Mouse (Mus musculus) MEL (cell line): ENCODE measurements at regions not wholly inside any gene's neighbourhood (a gene's known extent, or its start where the extent isn't known, plus 50 kb on each side); places are given as distances from the start of the nearest gene placed in this dataset.

ENCODE experiments used
- CTCF ChIP-seq, 3 experiments: IDR thresholded peaks in 2 of 3; conservative IDR thresholded peaks in 1 of 3; 2 replicates each; pipeline ENCODE4 v1.5.1; 2011 to 2012; ENCODE audit warnings: low read length in 3 of 3, low read depth in 2 of 3, mild to moderate bottlenecking in 2 of 3, improper control_type of control experiment in 1 of 3, inconsistent platforms in 1 of 3, mixed read lengths in 1 of 3, moderate library complexity in 1 of 3; ENCODE audit not compliant: control insufficient read depth in 1 of 3, insufficient read depth in 1 of 3, poor library complexity in 1 of 3, severe bottlenecking in 1 of 3
- GABPA ChIP-seq: IDR thresholded peaks from 2 replicates; pipeline ENCODE4 v1.6.1; 2012; ENCODE audit warnings: low read depth, mild to moderate bottlenecking, inconsistent platforms, low read length, improper control_type of control experiment, moderate library complexity
- KAT2A ChIP-seq: conservative IDR thresholded peaks from 2 replicates; pipeline ENCODE4 v1.6.1; 2012; ENCODE audit warnings: low read depth, low read length, improper control_type of control experiment, inconsistent platforms
- POLR2A ChIP-seq, 2 experiments: IDR thresholded peaks; 2 replicates each; pipeline ENCODE4 v1.6.1; 2011 to 2012; ENCODE audit warnings: low read length in 2 of 2, mild to moderate bottlenecking in 2 of 2, control low read depth in 1 of 2, improper control_type of control experiment in 1 of 2, low read depth in 1 of 2, moderate library complexity in 1 of 2; ENCODE audit not compliant: control insufficient read depth in 1 of 2, insufficient read depth in 1 of 2, poor library complexity in 1 of 2
- UBTF ChIP-seq: IDR thresholded peaks from 2 replicates; pipeline ENCODE4 v1.6.1; 2012; ENCODE audit warnings: low read depth, mild to moderate bottlenecking, inconsistent platforms, low read length, improper control_type of control experiment, moderate library complexity, borderline replicate concordance; ENCODE audit not compliant: insufficient read depth
- ZNF384 ChIP-seq: IDR thresholded peaks from 2 replicates; pipeline ENCODE4 v1.6.1; 2012; ENCODE audit warnings: low read depth, mild to moderate bottlenecking, inconsistent platforms, low read length, improper control_type of control experiment

DNA sequence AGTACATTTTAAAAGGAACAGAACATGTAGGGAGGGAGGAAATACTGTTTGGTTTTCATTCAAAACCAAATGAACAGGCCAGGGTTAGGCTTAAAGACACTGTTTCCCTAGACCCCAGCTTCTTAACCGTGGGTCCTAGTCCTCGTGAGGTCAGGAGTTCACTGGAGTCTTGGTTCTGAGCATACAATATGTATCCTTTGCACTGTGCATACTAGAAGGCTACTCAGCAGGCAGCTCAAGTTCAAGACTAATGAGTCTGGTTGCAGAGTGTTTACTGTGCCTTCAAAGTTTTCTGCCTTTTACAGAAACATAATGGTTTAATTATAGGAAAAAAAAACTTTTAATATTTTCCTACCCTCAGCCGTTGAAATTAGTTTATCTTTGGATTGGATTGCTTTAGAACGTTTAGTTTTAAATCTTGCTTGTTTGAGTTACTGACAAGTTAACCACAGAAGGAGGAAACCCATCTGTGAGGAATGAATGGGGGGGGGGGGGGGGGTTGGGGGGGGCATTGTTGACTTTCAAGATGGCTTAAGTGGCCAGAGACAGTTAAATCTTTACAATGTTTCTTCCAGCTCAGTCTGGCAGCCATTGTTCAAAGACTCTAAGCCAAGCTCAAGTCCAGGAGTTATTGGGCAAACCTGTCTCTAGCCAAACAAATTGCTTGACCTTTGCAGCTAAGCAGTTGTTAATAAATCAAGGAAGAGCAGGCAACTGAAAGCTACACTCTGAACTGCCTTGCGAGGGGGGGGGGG is 80.6 kb downstream of the Nfkbiz start:
- TF ChIP-seq CTCF (IDR thresholded peaks at IDR 0.05 in 2 of 3, conservative IDR thresholded peaks at IDR 0.05 in 1 of 3; ENCODE audit: control insufficient read depth in 1 of 3, insufficient read depth in 1 of 3, low read depth in 2 of 3, low read length in 3 of 3, poor library complexity in 1 of 3, severe bottlenecking in 1 of 3) = no peak
- TF ChIP-seq KAT2A = no peak
- no peak for TF ChIP-seq UBTF
- TF ChIP-seq ZNF384 = no peak
- TF ChIP-seq GABPA = no peak
- TF ChIP-seq POLR2A (IDR thresholded peaks at IDR 0.05; ENCODE audit: control insufficient read depth in 1 of 2, insufficient read depth in 1 of 2, low read depth in 1 of 2, low read length in 2 of 2, poor library complexity in 1 of 2) = no peak
